In genomic region chr9:72839346-72839990, GRCm38 (mm10) we compare ENCODE assay signal across 24 mouse cellular contexts. TPM values are rescaled to one million over a fixed set of nuclear protein-coding genes. Genes with fewer than 3 reads are reported as not detected.
DNase-seq lines count a peak whose midpoint lies in the region; ATAC-seq lines count a peak whose summit lies in the region.
"Had no signal": no experiment of that assay in that cellular context is flagged by ENCODE, and none has a peak within 500 bp of the region (broad histone marks: within the 10 kb centered on the region; RNA-seq: fewer than 3 reads in every experiment).

No protein-coding gene starts in this region.

- WGBS in heart, embryonic 10.5 days = 87% methylated on average over 15 of the region's 15 CpGs
- 80% methylated on average over 15 of the region's 15 CpGs for WGBS in embryonic facial prominence, embryonic 15.5 days

- H3K9ac ChIP-seq in embryonic facial prominence, embryonic 15.5 days = no peak overlapping the region
- H3K9ac ChIP-seq: embryonic facial prominence, embryonic 12.5 days; forebrain, embryonic 12.5 days; heart, embryonic 13.5 days; hindbrain, embryonic 12.5 days; intestine, embryonic 15.5 days had no signal

- H3K9me3 ChIP-seq in heart, embryonic 10.5 days = no peaks in the 10 kb centered on the region
- no peaks in the 10 kb centered on the region for H3K9me3 ChIP-seq in embryonic facial prominence, embryonic 15.5 days (replicated peaks)
- H3K9me3 ChIP-seq: embryonic facial prominence, embryonic 12.5 days; forebrain, embryonic 12.5 days; heart, embryonic 13.5 days; hindbrain, embryonic 12.5 days; intestine, embryonic 15.5 days had no signal

- ATAC-seq in embryonic facial prominence, embryonic 15.5 days (ENCODE audit: insufficient number of reproducible peaks, low FRiP score, low TSS enrichment, low read depth) = no peak
- ATAC-seq: forebrain, embryonic 16.5 days; hindbrain, embryonic 16.5 days; intestine, embryonic 15.5 days had no signal

- peaks cover 38% of the 10 kb centered on the region for H3K4me1 ChIP-seq in heart, embryonic 10.5 days
- H3K4me1 ChIP-seq in embryonic facial prominence, embryonic 15.5 days = peaks cover 22% of the 10 kb centered on the region

- DNase-seq in heart, adult 11 months = peak; percentile 58
- DNase-seq in heart, embryonic 10.5 days (ENCODE audit: low spot score) = no peak
- DNase-seq in Muller cell, postnatal 12 days (ENCODE audit: inconsistent ontology term) = peak; percentile 10
- DNase-seq in spleen, postnatal 4 days (ENCODE audit: low spot score in 2 of 2) = no peak
- no peak for DNase-seq in gastrocnemius, postnatal 25 days
- DNase-seq: adrenal gland, adult 8-10 months; adrenal gland, postnatal 25 days; cerebellum, adult 18-20 months; cerebellum, adult 9-10 months; cerebellum, postnatal 14 days; gastrocnemius, postnatal 10 days; heart, adult 18-20 months; heart, postnatal 14 days; heart, postnatal 4 days; kidney, adult 11 months; kidney, adult 8-10 months had no signal

- no peak overlapping the region for H3K4me3 ChIP-seq in heart, embryonic 10.5 days
- no peak overlapping the region for H3K4me3 ChIP-seq in embryonic facial prominence, embryonic 15.5 days (replicated peaks)
- H3K4me3 ChIP-seq: embryonic facial prominence, embryonic 12.5 days; forebrain, embryonic 12.5 days; heart, embryonic 13.5 days; hindbrain, embryonic 12.5 days; intestine, embryonic 15.5 days had no signal

- no peak overlapping the region for H3K27ac ChIP-seq in heart, embryonic 10.5 days
- H3K27ac ChIP-seq in embryonic facial prominence, embryonic 15.5 days (replicated peaks) = 0 out of 2 replicates have a peak overlapping the region, but pooled peaks have one; percentile 17
- H3K27ac ChIP-seq: embryonic facial prominence, embryonic 12.5 days; forebrain, embryonic 12.5 days; heart, embryonic 13.5 days; hindbrain, embryonic 12.5 days; intestine, embryonic 15.5 days had no signal

- peaks cover 48% of the 10 kb centered on the region for H3K36me3 ChIP-seq in heart, embryonic 10.5 days
- H3K36me3 ChIP-seq in embryonic facial prominence, embryonic 15.5 days = no peaks in the 10 kb centered on the region
- H3K36me3 ChIP-seq: embryonic facial prominence, embryonic 12.5 days; intestine, embryonic 15.5 days had no signal

- no peaks in the 10 kb centered on the region for H3K27me3 ChIP-seq in heart, embryonic 10.5 days (ENCODE audit: insufficient read depth, poor library complexity, severe bottlenecking)
- H3K27me3 ChIP-seq in embryonic facial prominence, embryonic 15.5 days = no peaks in the 10 kb centered on the region
- H3K27me3 ChIP-seq: embryonic facial prominence, embryonic 12.5 days; heart, embryonic 13.5 days; hindbrain, embryonic 12.5 days; intestine, embryonic 15.5 days had no signal

- no peak overlapping the region for H3K4me2 ChIP-seq in embryonic facial prominence, embryonic 15.5 days (replicated peaks)
- H3K4me2 ChIP-seq: embryonic facial prominence, embryonic 12.5 days; forebrain, embryonic 12.5 days; heart, embryonic 13.5 days; hindbrain, embryonic 12.5 days; intestine, embryonic 15.5 days had no signal

RNA-seq across cellular contexts. Expression of gene Prtg, which starts 32.8 kb away (rescaled TPM):
- 7.6 and 11.1 TPM in 2 replicates for polyA plus RNA-seq in heart, embryonic 10.5 days (2016; fragmentation: Nextera tagmentation; extraction: Ambion mirVana)
- 1.1 and 1.2 TPM in 2 replicates for polyA plus RNA-seq in embryonic facial prominence, embryonic 15.5 days (2015; fragmentation: Nextera tagmentation; extraction: Ambion mirVana)
- total RNA-seq in gastrocnemius, postnatal 25 days (2021) = under 1 TPM; 0.13 to 0.18 TPM

Comparison
In these comparisons a context has a peak if more than half of its experiments do, and no peak if none do; other contexts are left out.
1. DNase-seq: peak in heart, adult 11 months (single experiment) and Muller cell, postnatal 12 days (single experiment); none in heart, embryonic 10.5 days (single experiment), spleen, postnatal 4 days (0 of 2) and gastrocnemius, postnatal 25 days (single experiment).